Mouse (Mus musculus): ENCODE results near the gene Olfr1214. TPM values are rescaled to one million over a fixed set of nuclear protein-coding genes. Genes with fewer than 3 reads are reported as not detected.

The Olfr1214 gene
- polyA plus RNA-seq (2017; shearing (Covaris generic)), result not detected

GRCm38 (mm10) chr2:88992553-88992952 is at the start of gene Olfr1214:
TSS of gene Olfr1214 (minus strand) at chr2:88992653.

GRCm38 (mm10) chr2:89031965-89032364 is 39.5 kb upstream of the Olfr1214 start, which contains the start of gene Olfr1217:
TSS of gene Olfr1217 (minus strand) at chr2:89032065.

GRCm38 (mm10) chr2:89018240-89018639 is 25.8 kb upstream of the Olfr1214 start, which contains the start of gene Olfr1216:
TSS of gene Olfr1216 (minus strand) at chr2:89018340.

GRCm38 (mm10) chr2:89006873-89007272 is 14.4 kb upstream of the Olfr1214 start, which contains the start of gene Olfr1215:
TSS of gene Olfr1215 (minus strand) at chr2:89006973.

DNA sequence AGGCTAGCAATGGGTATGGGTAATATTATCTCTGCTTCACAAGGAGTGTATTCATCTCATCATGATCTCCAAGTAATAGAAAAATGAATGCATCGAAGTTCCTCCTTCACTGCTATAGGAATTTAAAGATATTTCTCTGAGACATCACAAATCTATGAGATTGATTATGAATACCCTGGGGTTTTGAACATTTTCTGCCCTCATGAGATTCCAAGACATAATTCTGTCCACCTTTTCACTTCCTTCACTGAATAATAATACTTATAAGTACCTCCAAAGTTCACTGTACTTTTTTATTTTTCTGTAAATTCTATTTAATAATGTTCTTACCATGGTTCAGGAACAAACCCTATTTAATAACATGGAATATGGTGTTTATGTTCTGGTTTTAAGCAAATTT is 12.3 kb downstream of the Olfr1214 start, which contains the start of gene Gm13762:
Gene Gm13762 (minus strand): TSS at position 101 of the 400 bp plus-strand sequence.

DNA sequence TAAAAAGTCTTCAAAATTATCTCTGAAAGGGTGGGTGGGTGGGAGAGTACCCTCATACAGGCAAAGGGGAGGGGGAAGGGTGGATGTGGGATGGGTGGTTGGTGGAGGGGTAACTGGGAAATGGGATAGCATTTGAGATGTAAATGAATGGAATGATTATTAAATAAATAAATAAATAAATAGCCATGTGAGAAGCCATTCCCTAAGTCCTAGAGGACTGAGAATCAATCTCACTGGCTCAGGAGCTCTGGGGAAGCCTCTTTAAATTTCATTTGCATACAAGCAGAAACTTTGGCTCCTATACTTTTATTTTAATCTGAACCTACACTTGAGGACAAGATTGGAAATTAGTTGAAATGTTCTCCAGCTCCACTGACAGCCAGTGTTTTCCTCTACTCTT is 38.8 kb downstream of the Olfr1214 start, which contains the start of gene Olfr1212:
Gene Olfr1212 (plus strand): TSS at position 301 of the 400 bp plus-strand sequence.

DNA sequence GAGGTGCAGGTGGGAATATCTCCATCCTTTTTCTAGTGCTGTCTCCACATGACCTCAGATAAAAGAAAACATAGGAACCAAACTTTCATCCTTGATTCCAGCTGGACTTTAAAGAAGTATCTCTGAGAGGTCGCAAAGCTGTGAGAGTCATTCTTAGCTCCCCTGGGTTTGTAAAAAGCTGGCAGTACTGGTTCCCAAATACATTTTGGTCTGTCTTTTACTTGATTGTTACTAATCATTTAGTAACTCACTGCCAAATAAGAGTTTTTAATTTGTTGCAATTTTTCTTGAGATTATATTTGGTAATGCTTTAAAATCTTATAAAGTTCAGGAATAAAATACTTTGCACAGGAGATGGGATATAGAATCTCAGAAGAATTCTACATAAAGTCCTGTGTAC is 54.4 kb downstream of the Olfr1214 start, which contains the start of gene Olfr1211:
Gene Olfr1211 (minus strand): TSS at position 101 of the 400 bp plus-strand sequence.

Other genes starting within 250 kb of the Olfr1214 start
- not detected for gene Olfr1198, start 241.3 kb downstream of the Olfr1214 start, polyA plus RNA-seq (2017; shearing (Covaris generic))
- gene Olfr1199, start 232.2 kb downstream of the Olfr1214 start, polyA plus RNA-seq (2017; shearing (Covaris generic)), result not detected
- gene Olfr1200, start 222.2 kb downstream of the Olfr1214 start, polyA plus RNA-seq (2017; shearing (Covaris generic)), result not detected
- gene Olfr1201, start 199.6 kb downstream of the Olfr1214 start, polyA plus RNA-seq (2017; shearing (Covaris generic)), result not detected
- 0.19 TPM for gene Olfr1202, start 178.2 kb downstream of the Olfr1214 start, polyA plus RNA-seq (2017; shearing (Covaris generic))
- gene Olfr1205, start 162.9 kb downstream of the Olfr1214 start, polyA plus RNA-seq (2017; shearing (Covaris generic)), result not detected
- not detected for gene Olfr1204, start 143.4 kb downstream of the Olfr1214 start, polyA plus RNA-seq (2017; shearing (Covaris generic))
- gene Olfr1206, start 129.4 kb downstream of the Olfr1214 start, polyA plus RNA-seq (2017; shearing (Covaris generic)), result 0.24 TPM
- not detected for gene Olfr1208, start 90.3 kb downstream of the Olfr1214 start, polyA plus RNA-seq (2017; shearing (Covaris generic))
- gene Olfr1209, start 77.5 kb downstream of the Olfr1214 start, polyA plus RNA-seq (2017; shearing (Covaris generic)), result not detected
- not detected for gene Olfr1211, start 54.5 kb downstream of the Olfr1214 start, polyA plus RNA-seq (2017; shearing (Covaris generic))
- gene Olfr1212, start 38.7 kb downstream of the Olfr1214 start, polyA plus RNA-seq (2017; shearing (Covaris generic)), result not detected
- not detected for gene Gm13762, start 12.4 kb downstream of the Olfr1214 start, polyA plus RNA-seq (2017; shearing (Covaris generic))
- gene Olfr1215, start 14.3 kb upstream of the Olfr1214 start, polyA plus RNA-seq (2017; shearing (Covaris generic)), result 0.19 TPM
- gene Olfr1216, start 25.7 kb upstream of the Olfr1214 start, polyA plus RNA-seq (2017; shearing (Covaris generic)), result not detected
- gene Olfr1217, start 39.4 kb upstream of the Olfr1214 start, polyA plus RNA-seq (2017; shearing (Covaris generic)), result not detected
- gene Olfr1218, start 68.5 kb upstream of the Olfr1214 start, polyA plus RNA-seq (2017; shearing (Covaris generic)), result not detected
- gene Olfr1219, start 90.9 kb upstream of the Olfr1214 start, polyA plus RNA-seq (2017; shearing (Covaris generic)), result not detected
- gene Olfr1220, start 114.2 kb upstream of the Olfr1214 start, polyA plus RNA-seq (2017; shearing (Covaris generic)), result 0.09 TPM
- not detected for gene Olfr1221, start 124.6 kb upstream of the Olfr1214 start, polyA plus RNA-seq (2017; shearing (Covaris generic))
- gene Olfr1222, start 140.4 kb upstream of the Olfr1214 start, polyA plus RNA-seq (2017; shearing (Covaris generic)), result not detected
- gene Olfr1223, start 158.9 kb upstream of the Olfr1214 start, polyA plus RNA-seq (2017; shearing (Covaris generic)), result not detected
- not detected for gene Olfr1224-ps1, start 171.4 kb upstream of the Olfr1214 start, polyA plus RNA-seq (2017; shearing (Covaris generic))
- not detected for gene Olfr1225, start 182.0 kb upstream of the Olfr1214 start, polyA plus RNA-seq (2017; shearing (Covaris generic))
- not detected for gene Olfr1226, start 207.4 kb upstream of the Olfr1214 start, polyA plus RNA-seq (2017; shearing (Covaris generic))

Measured in effector memory CD4-positive, alpha-beta T cell, adult 5 months (primary cell).